Mouse (Mus musculus): Measurements from ENCODE around the gene Vwa3a. TPM values are rescaled to one million over a fixed set of nuclear protein-coding genes. Genes with fewer than 3 reads are reported as not detected.

Gene Vwa3a
- polyA plus RNA-seq, 1 experiment from 2014 or later = 0.63 TPM

- no peaks in the 10 kb centered on the region for H3K27me3 ChIP-seq (replicated peaks)
- no peak overlapping the region for H3K4me3 ChIP-seq (replicated peaks)
- H3K4me2 ChIP-seq = no peak overlapping the region
- no peak overlapping the region for H3K9ac ChIP-seq
- 0 out of 2 replicates have a peak, but pooled peaks have one; percentile 38 for ATAC-seq (ENCODE audit: insufficient read depth, low FRiP score, low read depth)
- WGBS = 23% methylated on average over 5 of the region's 5 CpGs
- no peaks in the 10 kb centered on the region for H3K9me3 ChIP-seq
- H3K36me3 ChIP-seq = no peaks in the 10 kb centered on the region
- H3K27ac ChIP-seq = no peak overlapping the region
- no peaks in the 10 kb centered on the region for H3K4me1 ChIP-seq
Measured at GRCm38 (mm10) chr7:120823248-120823647, 84.1 kb downstream of the Vwa3a start.

GRCm38 (mm10) chr7:120825097-120825496, 86.0 kb downstream of the Vwa3a start:
- Histone ChIP-seq H3K27ac (no peak overlapping the region), H3K27me3 (replicated peaks) (no peaks in the 10 kb centered on the region), H3K9me3 (no peaks in the 10 kb centered on the region), H3K9ac (no peak overlapping the region), H3K36me3 (no peaks in the 10 kb centered on the region), H3K4me1 (no peaks in the 10 kb centered on the region), H3K4me3 (replicated peaks) (no peak overlapping the region), H3K4me2 (no peak overlapping the region)
- no peak for ATAC-seq (ENCODE audit: insufficient read depth, low FRiP score, low read depth)
- WGBS = 54% methylated on average over 2 of the region's 2 CpGs

GRCm38 (mm10) chr7:120826408-120826807, 87.3 kb downstream of the Vwa3a start:
- H3K9ac ChIP-seq = no peak overlapping the region
- 14% methylated on average over 3 of the region's 3 CpGs for WGBS
- H3K27me3 ChIP-seq (replicated peaks) = no peaks in the 10 kb centered on the region
- peaks cover 2% of the 10 kb centered on the region; the same call in 1 of the 2 replicates for H3K4me1 ChIP-seq
- ATAC-seq (ENCODE audit: insufficient read depth, low FRiP score, low read depth) = no peak
- H3K27ac ChIP-seq = no peak overlapping the region
- no peaks in the 10 kb centered on the region for H3K9me3 ChIP-seq
- H3K36me3 ChIP-seq = no peaks in the 10 kb centered on the region
- no peak overlapping the region for H3K4me2 ChIP-seq
- no peak overlapping the region for H3K4me3 ChIP-seq (replicated peaks)

- Histone ChIP-seq H3K4me1 (peaks cover 4% of the 10 kb centered on the region), H3K36me3 (no peaks in the 10 kb centered on the region), H3K9me3 (no peaks in the 10 kb centered on the region), H3K4me3 (replicated peaks) (peak overlapping the region; percentile 69), H3K9ac (peak overlapping the region; percentile 37), H3K27ac (peak overlapping the region; percentile 69; the same call in 1 of the 2 replicates), H3K4me2 (peak overlapping the region; percentile 97), H3K27me3 (replicated peaks) (no peaks in the 10 kb centered on the region)
- ATAC-seq (ENCODE audit: insufficient read depth, low FRiP score, low read depth) = peak; percentile 37
- WGBS = under 1% methylated on average over 46 of the region's 46 CpGs
Measured at GRCm38 (mm10) chr7:120830431-120831381, 91.6 kb downstream of the Vwa3a start.

- Histone ChIP-seq H3K4me2 (peak overlapping the region; percentile 56), H3K9ac (no peak overlapping the region), H3K36me3 (no peaks in the 10 kb centered on the region), H3K9me3 (no peaks in the 10 kb centered on the region), H3K27ac (peak overlapping the region; percentile 84; the same call in 1 of the 2 replicates), H3K4me3 (replicated peaks) (peak overlapping the region; percentile 67), H3K27me3 (replicated peaks) (no peaks in the 10 kb centered on the region), H3K4me1 (peaks cover 8% of the 10 kb centered on the region)
- ATAC-seq (ENCODE audit: insufficient read depth, low FRiP score, low read depth) = no peak
- WGBS = 41% methylated on average over 6 of the region's 6 CpGs
Measured at GRCm38 (mm10) chr7:120834426-120834825, 95.3 kb downstream of the Vwa3a start.

GRCm38 (mm10) chr7:120834863-120835372, 95.8 kb downstream of the Vwa3a start:
- 9% methylated on average over 14 of the region's 14 CpGs for WGBS
- Histone ChIP-seq H3K4me2 (peak overlapping the region; percentile 56), H3K9ac (0 out of 2 replicates have a peak overlapping the region, but pooled peaks have one; percentile 40), H3K27ac (peak overlapping the region; percentile 84), H3K4me3 (replicated peaks) (peak overlapping the region; percentile 67), H3K27me3 (replicated peaks) (no peaks in the 10 kb centered on the region), H3K36me3 (no peaks in the 10 kb centered on the region), H3K9me3 (no peaks in the 10 kb centered on the region), H3K4me1 (peaks cover 8% of the 10 kb centered on the region)
- ATAC-seq (ENCODE audit: insufficient read depth, low FRiP score, low read depth) = peak; percentile 87

- H3K4me3 ChIP-seq (replicated peaks) = peak overlapping the region; percentile 67
- H3K4me2 ChIP-seq = peak overlapping the region; percentile 56
- peak overlapping the region; percentile 84 for H3K27ac ChIP-seq
- peak overlapping the region; percentile 46; the same call in 1 of the 2 replicates for H3K9ac ChIP-seq
- H3K36me3 ChIP-seq = no peaks in the 10 kb centered on the region
- peaks cover 8% of the 10 kb centered on the region for H3K4me1 ChIP-seq
- no peaks in the 10 kb centered on the region for H3K9me3 ChIP-seq
- under 1% methylated on average over 41 of the region's 41 CpGs for WGBS
- H3K27me3 ChIP-seq (replicated peaks) = no peaks in the 10 kb centered on the region
- peak; percentile 84 for ATAC-seq (ENCODE audit: insufficient read depth, low FRiP score, low read depth)
Measured at GRCm38 (mm10) chr7:120835449-120836359, 96.6 kb downstream of the Vwa3a start.

- Histone ChIP-seq H3K36me3 (no peaks in the 10 kb centered on the region), H3K27me3 (replicated peaks) (no peaks in the 10 kb centered on the region), H3K9me3 (no peaks in the 10 kb centered on the region), H3K4me2 (peak overlapping the region; percentile 52), H3K9ac (no peak overlapping the region), H3K4me3 (replicated peaks) (peak overlapping the region; percentile 67), H3K27ac (no peak overlapping the region), H3K4me1 (peaks cover 7% of the 10 kb centered on the region)
- no peak for ATAC-seq (ENCODE audit: insufficient read depth, low FRiP score, low read depth)
- 5% methylated on average over 12 of the region's 12 CpGs for WGBS
Measured at GRCm38 (mm10) chr7:120836361-120836760, 97.2 kb downstream of the Vwa3a start.

- no peak overlapping the region for H3K9ac ChIP-seq
Measured at GRCm38 (mm10) chr7:120838436-120839160, 99.5 kb downstream of the Vwa3a start.

GRCm38 (mm10) chr7:120839786-120840185, 100.7 kb downstream of the Vwa3a start:
- Histone ChIP-seq H3K4me3 (replicated peaks) (no peak overlapping the region), H3K27me3 (replicated peaks) (no peaks in the 10 kb centered on the region), H3K9ac (no peak overlapping the region), H3K27ac (no peak overlapping the region), H3K9me3 (no peaks in the 10 kb centered on the region), H3K4me2 (no peak overlapping the region), H3K36me3 (no peaks in the 10 kb centered on the region), H3K4me1 (peaks cover 4% of the 10 kb centered on the region; the same call in 1 of the 2 replicates)
- 85% methylated on average over 2 of the region's 2 CpGs for WGBS
- no peak for ATAC-seq (ENCODE audit: insufficient read depth, low FRiP score, low read depth)

More at GRCm38 (mm10) chr7:120838436-120839160, 99.5 kb downstream of the Vwa3a start:
- Histone ChIP-seq H3K4me2 (no peak overlapping the region), H3K4me1 (peaks cover 4% of the 10 kb centered on the region), H3K27me3 (replicated peaks) (no peaks in the 10 kb centered on the region), H3K9me3 (no peaks in the 10 kb centered on the region), H3K27ac (peak overlapping the region; percentile 62), H3K4me3 (replicated peaks) (no peak overlapping the region), H3K36me3 (no peaks in the 10 kb centered on the region)
- no peak for ATAC-seq (ENCODE audit: insufficient read depth, low FRiP score, low read depth)
- 54% methylated on average over 5 of the region's 5 CpGs for WGBS

Data from stomach, embryonic 15.5 days (tissue).